Mouse (Mus musculus): ENCODE measurements around the gene Zdhhc13.

The Zdhhc13 gene

GRCm38 (mm10) chr7:48842353-48842752 is 53.5 kb downstream of the Zdhhc13 start:
- DNase-seq (ENCODE audit: low read depth, low spot score) = no peak

- DNase-seq (ENCODE audit: low read depth, low spot score) = no peak
Observed at GRCm38 (mm10) chr7:48843541-48843940, 54.7 kb downstream of the Zdhhc13 start.

- DNase-seq (ENCODE audit: low read depth, low spot score) = no peak
Observed at GRCm38 (mm10) chr7:48845213-48845973, 56.6 kb downstream of the Zdhhc13 start.

- no peak for DNase-seq (ENCODE audit: low read depth, low spot score)
Observed at GRCm38 (mm10) chr7:48846755-48847154, 58.0 kb downstream of the Zdhhc13 start.

- DNase-seq (ENCODE audit: low read depth, low spot score) = no peak
Observed at GRCm38 (mm10) chr7:48847820-48848650, 59.2 kb downstream of the Zdhhc13 start, which contains the start of gene Csrp3. Csrp3 (minus strand) TSS chr7:48848033.

- no peak for DNase-seq (ENCODE audit: low read depth, low spot score)
Observed at GRCm38 (mm10) chr7:48851529-48852104, 62.8 kb downstream of the Zdhhc13 start.

- DNase-seq (ENCODE audit: low read depth, low spot score) = no peak
Observed at GRCm38 (mm10) chr7:48853496-48853895, 64.7 kb downstream of the Zdhhc13 start.

GRCm38 (mm10) chr7:48855461-48855860 is 66.7 kb downstream of the Zdhhc13 start:
- DNase-seq (ENCODE audit: low read depth, low spot score) = no peak

GRCm38 (mm10) chr7:48858257-48858656 is 69.5 kb downstream of the Zdhhc13 start:
- DNase-seq (ENCODE audit: low read depth, low spot score) = no peak

- DNase-seq (ENCODE audit: low read depth, low spot score) = no peak
Observed at GRCm38 (mm10) chr7:48859362-48859761, 70.6 kb downstream of the Zdhhc13 start.

- no peak for DNase-seq (ENCODE audit: low read depth, low spot score)
Observed at GRCm38 (mm10) chr7:48860948-48861347, 72.1 kb downstream of the Zdhhc13 start.

- no peak for DNase-seq (ENCODE audit: low read depth, low spot score)
Observed at GRCm38 (mm10) chr7:48861796-48862195, 73.0 kb downstream of the Zdhhc13 start.

- DNase-seq (ENCODE audit: low read depth, low spot score) = no peak
Observed at GRCm38 (mm10) chr7:48864199-48864598, 75.4 kb downstream of the Zdhhc13 start.

GRCm38 (mm10) chr7:48864671-48865458 is 76.1 kb downstream of the Zdhhc13 start:
- DNase-seq (ENCODE audit: low read depth, low spot score) = no peak

GRCm38 (mm10) chr7:48867576-48867975 is 78.8 kb downstream of the Zdhhc13 start:
- DNase-seq (ENCODE audit: low read depth, low spot score) = no peak

- no peak for DNase-seq (ENCODE audit: low read depth, low spot score)
Observed at GRCm38 (mm10) chr7:48870144-48870543, 81.3 kb downstream of the Zdhhc13 start.

- no peak for DNase-seq (ENCODE audit: low read depth, low spot score)
Observed at GRCm38 (mm10) chr7:48870579-48871180, 81.9 kb downstream of the Zdhhc13 start.

- DNase-seq (ENCODE audit: low read depth, low spot score) = no peak
Observed at GRCm38 (mm10) chr7:48871292-48871691, 82.5 kb downstream of the Zdhhc13 start.

- DNase-seq (ENCODE audit: low read depth, low spot score) = no peak
Observed at GRCm38 (mm10) chr7:48875096-48875495, 86.3 kb downstream of the Zdhhc13 start.

- DNase-seq (ENCODE audit: low read depth, low spot score) = no peak
Observed at GRCm38 (mm10) chr7:48876526-48876925, 87.7 kb downstream of the Zdhhc13 start.
